Mouse (Mus musculus) thymus, postnatal 10 days (tissue): Measurements from ENCODE around the gene Mkrn2.
A peak's percentile ranks its signal among the peaks of the same experiment; 100 is the strongest.

ENCODE experiments used
- DNase-seq, 2 experiments: peaks; one replicate each; pipeline ENCODE4 v3.0.0; 2021; ENCODE audit warnings: low spot score in 2 of 2

Gene Mkrn2

DNA sequence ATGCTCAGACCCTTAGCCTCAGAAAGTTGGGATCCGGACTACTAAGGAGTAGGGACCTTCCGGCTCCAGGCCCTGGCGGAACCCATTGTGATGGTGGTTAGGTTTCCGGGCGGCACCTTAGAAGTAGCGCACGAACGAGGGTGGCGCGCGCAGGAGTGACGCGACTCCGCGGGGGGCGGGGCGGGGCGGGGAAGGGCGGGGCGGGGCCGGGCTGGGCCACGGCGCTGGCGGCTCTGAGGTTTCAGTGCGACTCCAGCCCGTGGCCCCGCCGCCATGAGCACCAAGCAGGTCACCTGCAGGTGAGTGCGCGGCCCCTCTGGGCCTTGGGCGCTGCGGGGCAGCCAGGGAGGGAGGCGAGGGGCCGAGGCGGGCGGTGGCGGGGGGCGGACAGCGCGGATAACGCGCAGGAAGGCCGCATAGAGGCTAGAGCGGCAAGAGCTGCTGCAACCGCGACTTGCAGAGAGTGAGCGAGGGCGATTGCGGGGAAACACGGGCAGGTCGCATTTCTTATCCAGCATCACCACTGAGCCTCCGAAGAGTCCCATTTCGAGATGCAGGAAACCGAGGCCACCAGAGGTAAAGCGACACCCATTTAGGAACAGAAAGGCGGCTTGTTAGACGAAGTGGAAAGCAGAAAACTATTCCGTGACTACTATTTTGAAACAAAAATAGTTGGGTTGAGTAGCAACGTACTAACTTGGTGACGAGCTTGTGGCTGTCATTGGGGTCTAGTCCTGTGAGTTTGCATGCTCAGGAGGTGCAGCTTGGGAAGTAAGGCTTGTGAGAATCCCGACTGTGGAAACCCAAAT lies at the start of gene Mkrn2:
TSS of gene Mkrn2 (plus strand) at position 188 of the 809 bp plus-strand sequence.
- DNase-seq, result peak; percentile 80 to 88

DNA sequence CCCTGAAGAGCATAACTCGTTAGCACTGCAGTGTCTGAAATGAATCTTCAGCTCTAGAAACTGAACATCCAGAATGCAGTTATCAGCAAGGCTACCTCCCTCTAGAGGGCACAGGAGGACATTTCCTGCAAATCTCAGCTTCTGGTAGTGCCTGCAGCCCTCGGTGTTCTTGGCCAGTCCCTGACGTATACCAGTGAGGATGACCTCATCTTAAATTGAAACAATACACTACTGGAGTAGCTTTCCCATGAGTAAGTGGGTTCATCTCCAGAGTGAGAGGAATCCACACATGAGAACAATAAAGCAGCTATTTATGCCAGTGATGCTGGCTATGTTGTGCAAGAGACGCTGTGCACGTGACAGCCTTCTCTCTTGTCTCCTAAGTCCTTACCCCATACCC lies 46.2 kb upstream of the Mkrn2 start:
- DNase-seq, result no peak

- DNase-seq, result no peak
These were observed 43.5 kb upstream of the Mkrn2 start for GRCm38 (mm10) chr6:115558176-115558575.

GRCm38 (mm10) chr6:115559651-115560632 lies 41.8 kb upstream of the Mkrn2 start:
- peak; percentile 57 to 63 for DNase-seq

GRCm38 (mm10) chr6:115565479-115566045 lies 36.1 kb upstream of the Mkrn2 start:
- no peak for DNase-seq

GRCm38 (mm10) chr6:115574171-115574570 lies 27.5 kb upstream of the Mkrn2 start:
- no peak for DNase-seq

GRCm38 (mm10) chr6:115577407-115577806 lies 24.3 kb upstream of the Mkrn2 start:
- DNase-seq, result no peak

DNA sequence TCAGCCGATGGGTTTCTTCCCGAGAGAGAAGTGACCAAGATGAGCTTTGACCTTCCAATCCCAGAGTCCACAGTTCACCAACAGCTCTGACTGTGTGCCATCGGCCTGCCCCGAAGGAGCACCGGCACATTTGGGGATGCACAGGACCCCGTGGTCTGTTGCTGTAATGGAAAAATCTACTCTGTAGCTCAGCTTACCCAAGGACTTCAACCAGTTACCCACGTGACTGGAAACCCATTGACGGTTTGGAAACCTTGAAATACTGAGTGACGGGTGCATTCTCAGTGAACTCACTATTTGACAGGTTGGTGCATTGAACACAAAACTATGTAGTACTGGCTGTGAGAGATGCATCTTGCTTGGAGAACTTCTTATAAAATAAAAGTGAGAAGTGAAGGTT lies 23.8 kb upstream of the Mkrn2 start:
- no peak for DNase-seq

- DNase-seq, result no peak
These were observed 20.9 kb upstream of the Mkrn2 start for GRCm38 (mm10) chr6:115580810-115581209.

DNA sequence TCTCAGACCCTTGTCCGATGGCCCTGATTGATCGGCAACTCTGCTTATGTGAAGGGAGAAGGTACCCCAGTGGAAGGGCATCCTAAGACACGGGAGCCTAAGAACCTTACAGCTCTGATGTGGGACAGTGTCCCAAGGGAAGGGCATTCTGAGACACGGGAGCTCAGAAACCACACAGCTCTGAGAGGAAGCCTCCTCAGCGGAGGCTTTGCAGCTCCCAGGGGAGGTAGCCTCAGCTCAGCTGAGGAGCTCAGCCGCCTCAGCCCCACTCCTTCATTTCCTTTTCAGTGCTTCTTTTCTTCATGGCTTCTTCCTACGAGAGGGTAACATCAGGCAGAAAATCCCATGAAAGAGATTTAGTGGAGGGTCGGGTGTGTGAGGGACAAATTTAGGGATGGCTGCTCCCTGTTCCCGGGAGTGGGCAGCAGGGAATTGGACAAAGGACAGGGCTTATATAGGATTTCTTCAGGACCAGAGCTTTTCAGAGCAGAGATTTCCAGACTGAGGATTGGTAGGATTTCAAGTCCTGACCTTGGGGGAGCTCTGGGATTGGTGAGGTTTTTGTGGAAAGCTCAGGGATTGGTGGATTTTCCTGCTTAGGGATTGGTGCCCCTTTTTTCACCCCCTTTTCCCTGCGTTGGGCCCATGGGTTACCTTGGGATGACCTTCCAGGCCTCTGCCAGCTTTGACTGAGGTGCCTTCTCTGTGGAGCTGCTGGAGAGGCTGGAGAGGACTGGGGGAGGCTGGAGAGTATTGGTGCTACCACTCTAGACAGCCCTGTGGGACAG lies 19.2 kb upstream of the Mkrn2 start:
- no peak for DNase-seq

DNA sequence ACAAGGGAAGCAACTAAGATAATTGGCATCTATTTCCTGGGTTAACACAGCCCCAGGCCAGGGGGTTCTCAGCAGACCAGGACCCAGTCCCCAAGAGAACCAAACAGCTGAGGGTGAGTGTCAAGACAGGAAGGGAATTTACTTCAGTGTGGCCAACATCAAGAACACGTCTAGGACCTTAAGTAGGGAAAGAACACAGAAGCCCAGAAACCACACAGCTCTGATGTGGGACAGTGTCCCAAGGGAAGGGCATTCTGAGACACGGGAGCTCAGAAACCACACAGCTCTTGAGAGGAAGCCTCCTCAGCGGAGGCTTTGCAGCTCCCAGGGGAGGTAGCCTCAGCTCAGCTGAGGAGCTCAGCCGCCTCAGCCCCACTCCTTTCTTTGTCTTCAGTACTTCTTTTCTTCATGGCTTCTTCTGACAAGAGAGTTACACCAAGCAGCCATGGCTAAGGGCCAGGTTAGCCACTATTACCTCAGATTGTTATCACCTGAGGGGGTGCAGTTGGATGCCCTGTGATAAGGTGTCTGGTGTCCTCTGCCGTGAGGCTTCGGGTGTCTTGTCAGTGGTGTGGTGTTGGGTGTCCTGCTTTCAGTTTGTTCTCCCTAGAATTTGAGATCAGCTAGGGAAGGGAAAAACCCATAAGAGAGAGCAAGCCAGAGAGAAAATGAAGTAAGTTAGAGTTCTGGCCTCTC lies 18.1 kb upstream of the Mkrn2 start:
- DNase-seq, result no peak

DNA sequence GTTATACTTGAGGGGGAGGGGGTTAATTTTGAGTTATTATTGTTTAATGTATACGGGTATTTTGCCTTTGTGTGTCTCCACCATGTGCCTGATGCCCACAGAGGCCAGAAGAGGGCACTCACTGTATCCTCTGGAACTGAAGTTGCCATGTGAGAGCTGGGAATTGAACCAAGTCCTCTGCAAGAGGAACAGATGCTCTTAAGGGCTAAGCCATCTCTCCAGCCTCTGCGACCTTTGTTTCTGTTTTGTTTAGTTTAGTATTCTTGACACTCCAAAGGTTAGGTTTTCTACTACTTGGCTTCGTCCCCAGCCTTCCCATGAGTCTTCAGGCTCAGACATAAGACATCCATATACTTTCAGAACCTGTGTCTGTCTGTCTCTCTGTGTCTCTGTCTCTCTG lies 17.5 kb upstream of the Mkrn2 start:
- no peak for DNase-seq

- no peak for DNase-seq
These were observed 15.4 kb upstream of the Mkrn2 start for GRCm38 (mm10) chr6:115586321-115586720.

DNA sequence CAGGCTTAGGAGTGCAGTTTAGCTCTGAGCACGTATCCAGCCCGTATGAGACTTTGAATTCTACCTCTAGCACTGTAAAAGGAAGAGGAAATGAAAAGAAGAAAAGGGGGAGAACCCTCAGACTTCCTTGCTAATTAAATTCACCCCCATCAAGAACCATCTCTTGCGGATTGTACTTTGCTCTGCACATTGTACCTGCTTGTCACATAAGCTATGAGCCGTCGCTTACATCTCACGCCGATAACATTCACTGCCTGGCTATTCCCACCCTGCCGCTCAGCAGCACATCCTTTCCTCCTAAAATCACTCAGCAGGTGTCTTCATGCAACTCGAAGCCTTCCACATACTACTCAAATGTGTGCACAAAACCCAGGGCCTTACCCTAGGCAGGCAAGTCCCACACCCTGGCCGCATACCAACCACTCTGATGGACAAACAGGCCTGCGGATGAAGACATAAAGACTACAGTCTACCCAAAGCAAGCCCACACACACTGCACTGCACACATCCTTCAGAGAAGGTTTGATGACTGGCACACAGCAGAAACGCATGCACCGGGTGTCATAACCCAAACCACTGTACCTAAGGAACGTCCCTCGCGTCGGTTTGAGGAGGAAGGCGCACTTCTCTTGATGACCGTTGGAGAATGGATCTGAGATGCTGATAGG lies 9.9 kb upstream of the Mkrn2 start:
- no peak for DNase-seq

DNA sequence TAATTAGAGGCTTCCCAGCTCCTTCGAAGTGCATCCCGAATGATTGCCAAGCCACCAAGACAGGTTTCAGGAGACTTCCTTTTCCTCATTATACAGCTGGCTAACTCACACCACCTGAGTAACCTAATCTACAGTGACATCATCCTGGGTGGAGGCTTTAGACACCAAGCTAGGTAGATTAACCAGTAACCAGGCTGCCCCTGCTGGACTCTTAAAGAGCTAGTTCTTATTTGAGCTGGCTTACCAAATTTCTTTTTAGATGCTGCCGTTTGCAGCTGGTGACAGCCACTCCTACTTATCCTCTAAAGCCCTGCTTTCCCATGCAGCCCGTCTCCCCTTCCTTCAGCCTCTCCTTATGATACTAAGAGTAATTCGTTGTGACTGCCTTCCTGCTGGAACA lies 9.2 kb upstream of the Mkrn2 start, which contains the start of gene Mkrn2os:
TSS of gene Mkrn2os (minus strand) at position 119 of the 400 bp plus-strand sequence.
- no peak for DNase-seq

DNA sequence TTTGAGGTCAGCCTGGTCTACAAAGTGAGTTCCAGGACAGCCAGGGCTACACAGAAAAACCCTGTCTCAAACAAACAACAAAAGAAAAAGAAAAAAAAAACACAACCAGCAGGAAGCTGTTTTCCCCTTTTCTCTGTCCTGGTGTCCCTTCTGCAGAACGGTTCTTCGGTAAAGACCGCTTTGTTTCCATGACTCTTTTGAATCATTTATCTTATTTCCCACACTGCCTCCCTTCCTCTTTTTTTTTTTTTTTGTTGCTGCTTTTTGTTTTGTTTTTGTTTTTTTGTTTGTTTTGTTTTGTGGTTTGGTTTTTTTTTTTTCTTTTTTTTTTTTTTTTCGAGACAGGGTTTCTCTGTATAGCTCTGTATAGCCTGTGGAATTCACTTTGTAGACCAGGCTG lies 8.4 kb upstream of the Mkrn2 start:
- DNase-seq, result no peak

- DNase-seq, result peak; percentile 21 to 24
These were observed 7.2 kb upstream of the Mkrn2 start for GRCm38 (mm10) chr6:115594463-115594862.

DNA sequence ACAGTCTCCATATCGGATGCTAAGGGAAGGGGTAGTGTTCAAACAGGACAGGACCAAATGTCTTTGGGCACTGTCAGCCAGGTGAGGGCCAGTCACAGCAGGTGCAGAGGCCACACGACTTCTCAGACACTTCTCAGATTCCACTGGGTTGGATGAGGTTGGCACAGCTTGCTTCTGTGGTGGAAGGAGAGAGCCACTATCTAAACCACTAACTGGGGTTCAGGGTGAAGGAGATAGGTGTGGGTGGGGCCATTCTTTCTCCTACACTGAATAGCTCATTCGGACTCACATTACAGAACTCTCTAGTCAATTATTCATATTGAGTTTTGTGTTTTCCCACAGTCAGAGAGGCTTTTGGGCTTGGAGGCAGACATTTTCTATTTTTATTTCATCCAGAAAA lies 6.0 kb upstream of the Mkrn2 start:
- no peak for DNase-seq

DNA sequence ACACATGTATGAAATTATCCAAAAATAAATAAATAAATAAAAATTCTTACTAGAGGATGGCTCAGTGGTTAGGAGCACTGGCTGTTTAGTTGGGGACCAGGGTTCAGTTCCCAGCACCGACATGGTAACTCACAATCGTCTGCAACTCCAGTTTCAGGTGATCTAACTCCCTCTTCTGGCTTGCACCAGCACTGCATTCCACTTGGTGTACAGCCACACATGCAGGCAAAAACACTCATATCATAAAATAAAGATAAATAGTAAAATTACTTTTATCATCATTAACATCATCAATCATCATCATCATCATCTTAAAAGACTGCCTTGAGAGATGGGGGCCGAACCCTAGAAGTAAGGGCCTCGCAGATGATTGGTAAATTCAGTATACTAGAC lies 384 bp upstream of the Mkrn2 start:
- peak in 1 of 2 experiments; percentile 46 for DNase-seq

- DNase-seq, result no peak
These were observed 4.8 kb downstream of the Mkrn2 start for GRCm38 (mm10) chr6:115606461-115606860.
